In the genomic region with DNA sequence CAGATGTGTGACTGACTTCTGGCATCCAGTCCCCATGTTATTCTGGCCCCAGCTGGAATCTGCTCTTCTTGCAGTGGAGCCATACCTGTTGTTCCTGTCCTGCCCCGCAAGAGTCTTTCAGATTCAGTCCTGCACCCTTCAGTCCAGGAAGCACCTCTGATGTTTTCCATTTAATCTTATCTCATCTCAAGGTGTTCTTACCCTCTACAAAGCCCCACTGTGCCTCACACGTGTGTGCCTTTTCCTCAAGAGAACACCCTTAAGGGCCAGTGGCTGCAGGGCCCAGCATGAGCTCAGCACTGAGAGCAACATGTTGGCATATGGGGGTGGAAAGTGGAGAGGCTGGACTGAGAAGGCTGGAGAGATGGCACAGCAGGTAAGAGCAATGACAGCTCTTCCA, we compare ENCODE assay signal across 17 mouse cellular contexts.
"Had no signal": no experiment of that assay in that cellular context is flagged by ENCODE, and none has a peak within 500 bp of the region (broad histone marks: within the 10 kb centered on the region; RNA-seq: fewer than 3 reads in every experiment).

No protein-coding gene starts in this region.

- H3K36me3 ChIP-seq: kidney, embryonic 15.5 days; liver, embryonic 13.5 days; neural tube, embryonic 12.5 days; stomach, embryonic 15.5 days had no signal

- H3K27me3 ChIP-seq: kidney, embryonic 15.5 days; liver, embryonic 13.5 days; neural tube, embryonic 12.5 days; stomach, embryonic 15.5 days had no signal

- H3K27ac ChIP-seq: kidney, embryonic 15.5 days; left cerebral cortex, adult 2 months; liver, embryonic 13.5 days; neural tube, embryonic 12.5 days; stomach, embryonic 15.5 days had no signal

- H3K4me3 ChIP-seq: kidney, embryonic 15.5 days; left cerebral cortex, adult 2 months; liver, embryonic 13.5 days; neural tube, embryonic 12.5 days; stomach, embryonic 15.5 days had no signal

- H3K9me3 ChIP-seq: kidney, embryonic 15.5 days; liver, embryonic 13.5 days; neural tube, embryonic 12.5 days; stomach, embryonic 15.5 days had no signal

- H3K9ac ChIP-seq: kidney, embryonic 15.5 days; liver, embryonic 13.5 days; neural tube, embryonic 12.5 days; stomach, embryonic 15.5 days had no signal

- DNase-seq: kidney, adult 11 months; kidney, postnatal 10 days; kidney, postnatal 4 days; liver, embryonic 13.5 days; lung, adult 2 months; lung, postnatal 14 days; lung, postnatal 4 days; retina, postnatal 1 day; right cerebral cortex, postnatal 25 days; spleen, adult 18-20 months; thymus, adult 2 months; thymus, postnatal 14 days had no signal

- H3K4me1 ChIP-seq: liver, embryonic 13.5 days; neural tube, embryonic 12.5 days had no signal

- H3K4me2 ChIP-seq: kidney, embryonic 15.5 days; liver, embryonic 13.5 days; midbrain, embryonic 11.5 days; neural tube, embryonic 12.5 days; stomach, embryonic 15.5 days had no signal
